Mouse (Mus musculus) 3T3-L1 (cell line): ENCODE results near the gene Lhx4.

Experiments
- DNase-seq: peaks from one replicate; pipeline ENCODE4 v3.0.0-alpha.2; 2015; ENCODE audit warnings: low read depth, low spot score

Gene Lhx4

GRCm38 (mm10) chr1:155703191-155703680 lies 48.2 kb downstream of the Lhx4 start:
- DNase-seq = no peak

GRCm38 (mm10) chr1:155700886-155701285 lies 50.6 kb downstream of the Lhx4 start:
- DNase-seq = peak; percentile 10

- DNase-seq = no peak
These were observed 52.9 kb downstream of the Lhx4 start for GRCm38 (mm10) chr1:155698373-155699159.

GRCm38 (mm10) chr1:155693443-155693842 lies 58.0 kb downstream of the Lhx4 start:
- DNase-seq = no peak

- no peak for DNase-seq
These were observed 58.5 kb downstream of the Lhx4 start for GRCm38 (mm10) chr1:155693026-155693425.

- DNase-seq = no peak
These were observed 59.3 kb downstream of the Lhx4 start for GRCm38 (mm10) chr1:155692230-155692629.

GRCm38 (mm10) chr1:155689558-155689957 lies 61.9 kb downstream of the Lhx4 start:
- DNase-seq = no peak

- DNase-seq = no peak
These were observed 62.3 kb downstream of the Lhx4 start for GRCm38 (mm10) chr1:155689141-155689540.

- DNase-seq = no peak
These were observed 64.7 kb downstream of the Lhx4 start for GRCm38 (mm10) chr1:155686816-155687215.

- no peak for DNase-seq
These were observed 70.2 kb downstream of the Lhx4 start for GRCm38 (mm10) chr1:155681116-155681799.

GRCm38 (mm10) chr1:155675570-155675969 lies 75.9 kb downstream of the Lhx4 start:
- no peak for DNase-seq

- DNase-seq = no peak
These were observed 87.5 kb downstream of the Lhx4 start for GRCm38 (mm10) chr1:155663994-155664393.

- no peak for DNase-seq
These were observed 95.2 kb downstream of the Lhx4 start for GRCm38 (mm10) chr1:155656321-155656720.

GRCm38 (mm10) chr1:155654961-155655360 lies 96.5 kb downstream of the Lhx4 start:
- DNase-seq = no peak

- no peak for DNase-seq
These were observed 101.2 kb downstream of the Lhx4 start for GRCm38 (mm10) chr1:155650121-155650846.
